Mouse (Mus musculus): Measurements from ENCODE around the gene Igf2r. TPM values are rescaled to one million over a fixed set of nuclear protein-coding genes. Genes with fewer than 3 reads are reported as not detected.

Gene Igf2r
- total and polyA plus RNA-seq, 3 experiments, result 20.3 to 75.5 (median 74.3) TPM

GRCm38 (mm10) chr17:12804584-12805445 lies 35.4 kb upstream of the Igf2r start:
- H3K4me1 ChIP-seq (ENCODE audit: insufficient read depth, low read depth, low read length), result peaks cover 4% of the 10 kb centered on the region; the same call in 1 of the 2 replicates
- ATAC-seq (ENCODE audit: extremely low read depth, insufficient number of reproducible peaks, low FRiP score, poor library complexity, severe bottlenecking) (no peak), DNase-seq (ENCODE audit: low spot score) (no peak)
- no peak overlapping the region for H3K4me3 ChIP-seq (ENCODE audit: low read depth, low read length)
- peaks cover 3% of the 10 kb centered on the region for H3K9me3 ChIP-seq (replicated peaks)
- H3K27me3 ChIP-seq (ENCODE audit: insufficient read depth, low read length), result no peaks in the 10 kb centered on the region
- TF ChIP-seq TAL1 (conservative IDR thresholded peaks at IDR 0.05; ENCODE audit: low read depth, low read length) (no peak), GATA2 (IDR thresholded peaks at IDR 0.05; ENCODE audit: borderline replicate concordance, low read depth, low read length) (no peak), POLR2AphosphoS5 (IDR thresholded peaks at IDR 0.05; ENCODE audit: insufficient replicate concordance, low read depth, low read length) (no peak), GATA1 (IDR thresholded peaks at IDR 0.05; ENCODE audit: borderline replicate concordance, low read length) (no peak), CTCF (IDR thresholded peaks at IDR 0.05; ENCODE audit: low read depth, low read length) (no peak)
- peaks cover 34% of the 10 kb centered on the region for H3K36me3 ChIP-seq (replicated peaks)

DNA sequence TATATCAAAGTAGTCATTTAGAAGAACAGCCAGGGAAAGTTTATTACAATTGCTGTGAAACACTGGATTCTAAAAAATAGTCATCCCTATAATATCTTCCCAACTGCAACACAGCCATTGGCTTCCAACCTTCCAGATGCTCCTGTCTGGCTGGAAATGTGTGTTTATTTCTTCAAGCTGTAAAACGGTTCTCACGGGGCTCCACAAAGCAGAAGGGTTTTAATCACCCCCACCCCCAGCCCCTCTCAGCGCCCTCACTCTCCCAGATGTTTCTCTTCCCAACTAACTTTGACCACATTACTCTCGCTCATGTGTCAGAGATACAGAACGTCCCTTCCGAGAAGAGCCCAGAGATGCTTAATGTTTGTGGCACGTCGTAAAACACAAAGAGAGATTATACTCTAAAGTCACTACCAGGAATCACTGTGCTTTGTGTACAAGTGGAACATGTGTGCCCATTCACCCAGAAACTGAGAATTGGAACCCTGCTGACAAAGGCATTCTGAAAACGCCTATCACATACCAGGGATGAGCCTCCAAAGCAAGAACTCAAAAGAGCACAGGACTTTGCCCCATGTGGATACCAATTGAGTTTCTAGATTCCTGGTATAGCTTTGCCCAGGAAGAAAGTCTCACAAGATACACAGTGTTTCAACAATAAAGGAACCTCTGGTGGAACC lies 32.5 kb upstream of the Igf2r start:
- Histone ChIP-seq H3K4me1 (ENCODE audit: insufficient read depth, low read depth, low read length) (peaks cover 16% of the 10 kb centered on the region), H3K4me3 (ENCODE audit: low read depth, low read length) (no peak overlapping the region), H3K36me3 (replicated peaks) (peaks cover 39% of the 10 kb centered on the region), H3K9me3 (replicated peaks) (peaks cover 3% of the 10 kb centered on the region), H3K27me3 (ENCODE audit: insufficient read depth, low read length) (no peaks in the 10 kb centered on the region)
- DNase-seq (ENCODE audit: low spot score), result no peak
- no peak for ATAC-seq (ENCODE audit: extremely low read depth, insufficient number of reproducible peaks, low FRiP score, poor library complexity, severe bottlenecking)
- TF ChIP-seq POLR2AphosphoS5 (IDR thresholded peaks at IDR 0.05; ENCODE audit: insufficient replicate concordance, low read depth, low read length) (no peak), GATA2 (IDR thresholded peaks at IDR 0.05; ENCODE audit: borderline replicate concordance, low read depth, low read length) (no peak), TAL1 (conservative IDR thresholded peaks at IDR 0.05; ENCODE audit: low read depth, low read length) (no peak), CTCF (IDR thresholded peaks at IDR 0.05; ENCODE audit: low read depth, low read length) (no peak), GATA1 (IDR thresholded peaks at IDR 0.05; ENCODE audit: borderline replicate concordance, low read length) (no peak)

DNA sequence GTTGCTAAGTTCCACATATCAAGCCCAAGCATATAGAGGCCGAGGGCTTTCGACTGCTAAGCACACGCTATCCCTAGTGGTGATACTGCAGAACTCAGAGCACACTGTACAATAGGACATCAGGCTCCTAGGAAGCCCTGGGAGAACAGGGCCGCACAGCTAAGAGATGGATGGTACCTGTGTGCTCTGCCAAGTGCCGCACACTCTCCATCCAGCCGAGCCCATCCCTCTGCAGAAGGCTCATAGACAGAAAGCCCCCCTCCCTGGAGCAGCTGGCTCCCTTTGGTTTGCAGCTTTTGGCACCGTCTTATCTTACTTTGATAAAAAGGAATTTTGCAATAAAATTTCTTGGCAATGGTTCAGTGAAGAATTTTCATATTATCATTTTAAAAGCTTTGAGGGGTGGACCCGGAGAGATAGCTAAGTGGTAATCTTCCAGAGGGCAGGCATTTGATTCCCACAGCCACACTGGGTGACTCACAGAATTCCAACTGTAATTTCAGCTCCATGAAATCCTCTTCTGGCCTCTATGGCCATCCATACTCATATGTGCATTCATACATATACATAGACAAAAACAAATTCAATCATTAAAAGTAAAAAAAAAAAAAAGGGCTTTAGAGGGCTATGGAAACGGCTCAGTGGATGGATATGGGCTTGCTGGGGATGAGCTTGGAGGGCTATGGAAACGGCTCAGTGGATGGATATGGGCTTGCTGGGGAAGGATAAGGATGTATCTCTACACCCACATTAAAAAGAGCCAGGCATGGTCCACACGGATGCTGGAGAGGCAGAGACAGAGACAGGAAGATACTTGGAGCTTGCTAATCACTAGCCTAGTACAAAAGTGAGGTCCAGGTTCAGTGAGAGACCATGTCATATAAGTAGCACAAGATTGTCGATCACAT lies 30.2 kb upstream of the Igf2r start:
- DNase-seq (ENCODE audit: low spot score) (no peak), ATAC-seq (ENCODE audit: extremely low read depth, insufficient number of reproducible peaks, low FRiP score, poor library complexity, severe bottlenecking) (no peak)
- H3K9me3 ChIP-seq (replicated peaks), result no peaks in the 10 kb centered on the region
- peaks cover 39% of the 10 kb centered on the region for H3K4me1 ChIP-seq (ENCODE audit: insufficient read depth, low read depth, low read length)
- H3K4me3 ChIP-seq (ENCODE audit: low read depth, low read length), result no peak overlapping the region
- H3K36me3 ChIP-seq (replicated peaks), result peaks cover 42% of the 10 kb centered on the region
- no peaks in the 10 kb centered on the region for H3K27me3 ChIP-seq (ENCODE audit: insufficient read depth, low read length)
- no peak for TF ChIP-seq POLR2AphosphoS5 (IDR thresholded peaks at IDR 0.05; ENCODE audit: insufficient replicate concordance, low read depth, low read length)
- no peak for TF ChIP-seq TAL1 (conservative IDR thresholded peaks at IDR 0.05; ENCODE audit: low read depth, low read length)
- TF ChIP-seq CTCF (IDR thresholded peaks at IDR 0.05; ENCODE audit: low read depth, low read length), result no peak
- no peak for TF ChIP-seq GATA1 (IDR thresholded peaks at IDR 0.05; ENCODE audit: borderline replicate concordance, low read length)
- no peak for TF ChIP-seq GATA2 (IDR thresholded peaks at IDR 0.05; ENCODE audit: borderline replicate concordance, low read depth, low read length)

DNA sequence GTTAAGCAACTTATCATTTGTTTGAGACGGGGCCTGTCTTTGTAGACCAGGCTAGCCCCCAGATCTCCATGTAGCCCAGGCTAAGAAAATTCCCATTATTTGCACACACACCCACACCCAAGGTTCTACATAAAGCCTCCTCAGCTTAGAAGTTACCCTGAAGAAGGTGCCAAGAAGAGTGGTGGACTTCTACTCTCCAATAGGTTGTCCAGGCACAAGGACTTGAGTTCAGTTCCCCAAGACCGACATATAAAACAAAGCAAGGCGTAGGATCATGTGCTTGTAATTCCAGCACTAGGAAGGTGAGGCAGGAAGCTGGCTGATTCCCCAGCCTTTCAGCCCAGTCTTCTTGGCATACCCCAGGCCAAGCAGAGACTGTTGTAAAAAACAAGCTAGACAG lies 29.1 kb upstream of the Igf2r start:
- no peak for DNase-seq (ENCODE audit: low spot score)
- Histone ChIP-seq H3K36me3 (replicated peaks) (peaks cover 52% of the 10 kb centered on the region), H3K4me3 (ENCODE audit: low read depth, low read length) (no peak overlapping the region), H3K9me3 (replicated peaks) (no peaks in the 10 kb centered on the region), H3K4me1 (ENCODE audit: insufficient read depth, low read depth, low read length) (peaks cover 49% of the 10 kb centered on the region), H3K27me3 (ENCODE audit: insufficient read depth, low read length) (no peaks in the 10 kb centered on the region)
- ATAC-seq (ENCODE audit: extremely low read depth, insufficient number of reproducible peaks, low FRiP score, poor library complexity, severe bottlenecking), result no peak
- no peak for TF ChIP-seq POLR2AphosphoS5 (IDR thresholded peaks at IDR 0.05; ENCODE audit: insufficient replicate concordance, low read depth, low read length)
- no peak for TF ChIP-seq GATA2 (IDR thresholded peaks at IDR 0.05; ENCODE audit: borderline replicate concordance, low read depth, low read length)
- TF ChIP-seq CTCF (IDR thresholded peaks at IDR 0.05; ENCODE audit: low read depth, low read length), result no peak
- no peak for TF ChIP-seq TAL1 (conservative IDR thresholded peaks at IDR 0.05; ENCODE audit: low read depth, low read length)
- no peak for TF ChIP-seq GATA1 (IDR thresholded peaks at IDR 0.05; ENCODE audit: borderline replicate concordance, low read length)

DNA sequence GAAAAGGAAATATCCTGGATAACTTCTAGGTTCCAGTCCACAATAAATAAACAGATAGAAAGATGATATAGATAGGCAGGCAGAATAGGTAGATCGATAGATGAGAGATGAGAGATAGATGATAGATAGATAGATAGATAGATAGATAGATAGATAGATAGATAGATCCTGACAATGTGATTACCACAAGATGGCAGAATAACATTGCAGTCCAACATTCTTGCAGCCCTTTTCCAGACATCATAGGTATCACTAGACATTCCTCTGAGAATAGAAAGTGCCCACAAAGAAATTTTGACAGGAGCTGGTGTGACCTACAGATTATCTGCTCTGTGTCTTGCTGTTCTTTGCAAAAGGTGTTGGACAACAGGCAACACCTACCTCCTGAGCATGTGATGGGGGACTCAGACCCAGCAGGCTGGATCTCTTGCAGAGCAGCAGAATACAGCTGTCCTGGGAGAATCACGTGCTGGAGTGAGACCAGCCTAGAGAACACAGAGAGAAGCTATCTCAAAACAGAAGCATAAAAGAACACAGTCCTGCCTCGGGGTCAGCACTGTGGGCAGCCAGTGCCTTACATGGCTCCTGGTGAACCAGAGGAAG lies 28.1 kb upstream of the Igf2r start:
- Histone ChIP-seq H3K4me3 (ENCODE audit: low read depth, low read length) (no peak overlapping the region), H3K36me3 (replicated peaks) (peaks cover 56% of the 10 kb centered on the region), H3K9me3 (replicated peaks) (no peaks in the 10 kb centered on the region), H3K4me1 (ENCODE audit: insufficient read depth, low read depth, low read length) (peaks cover 58% of the 10 kb centered on the region), H3K27me3 (ENCODE audit: insufficient read depth, low read length) (no peaks in the 10 kb centered on the region)
- ATAC-seq (ENCODE audit: extremely low read depth, insufficient number of reproducible peaks, low FRiP score, poor library complexity, severe bottlenecking) (no peak), DNase-seq (ENCODE audit: low spot score) (no peak)
- TF ChIP-seq GATA1 (IDR thresholded peaks at IDR 0.05; ENCODE audit: borderline replicate concordance, low read length), result no peak
- TF ChIP-seq GATA2 (IDR thresholded peaks at IDR 0.05; ENCODE audit: borderline replicate concordance, low read depth, low read length), result no peak
- no peak for TF ChIP-seq TAL1 (conservative IDR thresholded peaks at IDR 0.05; ENCODE audit: low read depth, low read length)
- no peak for TF ChIP-seq CTCF (IDR thresholded peaks at IDR 0.05; ENCODE audit: low read depth, low read length)
- no peak for TF ChIP-seq POLR2AphosphoS5 (IDR thresholded peaks at IDR 0.05; ENCODE audit: insufficient replicate concordance, low read depth, low read length)

All from G1E (cell line).